Mouse (Mus musculus): ENCODE data around the gene Catip. TPM values are rescaled to one million over a fixed set of nuclear protein-coding genes. Genes with fewer than 3 reads are reported as not detected.
A peak's percentile ranks its signal among the peaks of the same experiment; 100 is the strongest.
"Not testable (repeated sequence)": the region's sequence is repeated elsewhere in the genome, so short reads cannot be mapped to it uniquely, and the experiment has no call there.

Gene Catip
- polyA plus RNA-seq, 1 experiment from 2014 or later: 0.50 TPM

DNA sequence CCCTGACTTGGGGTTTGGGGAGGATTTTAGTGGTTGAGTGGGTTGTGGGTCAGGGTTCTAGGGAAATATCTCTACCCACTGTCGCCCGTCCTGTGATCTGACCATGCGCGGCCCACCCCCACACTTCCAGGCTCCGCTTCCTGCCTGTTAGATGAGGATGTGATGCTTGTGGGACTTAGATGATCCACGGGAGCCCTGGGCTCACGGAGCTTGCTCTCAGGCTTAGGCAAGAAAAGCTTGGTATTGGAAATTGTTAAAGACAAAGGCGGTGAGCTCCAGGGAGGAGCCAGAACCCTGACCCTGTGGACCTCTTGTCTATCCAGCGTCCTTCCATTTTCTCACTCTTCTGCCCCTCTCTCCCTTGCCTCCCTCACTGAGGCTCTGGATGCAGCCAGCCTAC is 22.0 kb upstream of the Catip start:
- Histone ChIP-seq H3K36me3 (ENCODE audit: control insufficient read depth, insufficient read depth, low read length) (no peaks in the 10 kb centered on the region), H3K4me3 (ENCODE audit: low read depth, low read length) (no peak overlapping the region), H3K27ac (ENCODE audit: low read depth, low read length) (no peak overlapping the region), H3K9ac (ENCODE audit: low read length) (no peak overlapping the region), H3K4me1 (ENCODE audit: control insufficient read depth, insufficient read depth, low read length) (no peaks in the 10 kb centered on the region), H3K9me3 (replicated peaks; ENCODE audit: control insufficient read depth, low read length) (no peaks in the 10 kb centered on the region), H3K4me2 (ENCODE audit: low read length) (no peak overlapping the region), H3K27me3 (replicated peaks; ENCODE audit: control insufficient read depth, insufficient read depth, low read length) (no peaks in the 10 kb centered on the region)
- DNase-seq (ENCODE audit: low spot score) (no peak), ATAC-seq (no peak)
- 92% methylated on average over 9 of the region's 9 CpGs for WGBS

DNA sequence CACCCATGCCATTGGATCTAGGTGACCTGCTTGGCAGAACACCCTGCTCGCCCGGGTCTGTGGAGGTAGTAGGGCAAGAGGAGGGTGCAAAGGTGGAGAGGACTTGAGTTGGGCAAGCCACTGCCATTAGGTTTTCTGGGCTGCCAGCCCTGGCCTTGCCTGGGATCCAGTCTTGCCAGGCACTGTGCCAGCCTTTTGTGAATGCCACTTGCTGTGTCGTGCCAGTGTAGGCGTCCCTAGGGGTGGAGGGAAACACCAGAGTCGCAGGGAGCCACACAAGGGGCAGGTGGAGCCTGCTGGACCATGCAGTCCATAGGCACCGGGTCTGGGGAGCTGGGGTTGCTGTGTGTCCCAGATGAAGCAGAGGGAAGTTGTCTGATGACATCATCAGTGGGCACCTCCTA is 21.5 kb upstream of the Catip start:
- DNase-seq (ENCODE audit: low spot score) (peak; percentile 30), ATAC-seq (peak; percentile 12; the same call in 1 of the 2 replicates)
- Histone ChIP-seq H3K27me3 (replicated peaks; ENCODE audit: control insufficient read depth, insufficient read depth, low read length) (no peaks in the 10 kb centered on the region), H3K4me1 (ENCODE audit: control insufficient read depth, insufficient read depth, low read length) (no peaks in the 10 kb centered on the region), H3K4me3 (ENCODE audit: low read depth, low read length) (no peak overlapping the region), H3K27ac (ENCODE audit: low read depth, low read length) (no peak overlapping the region), H3K9me3 (replicated peaks; ENCODE audit: control insufficient read depth, low read length) (no peaks in the 10 kb centered on the region), H3K9ac (ENCODE audit: low read length) (no peak overlapping the region), H3K4me2 (ENCODE audit: low read length) (no peak overlapping the region), H3K36me3 (ENCODE audit: control insufficient read depth, insufficient read depth, low read length) (no peaks in the 10 kb centered on the region)
- 84% methylated on average over 6 of the region's 6 CpGs for whole genome bisulfite sequencing

DNA sequence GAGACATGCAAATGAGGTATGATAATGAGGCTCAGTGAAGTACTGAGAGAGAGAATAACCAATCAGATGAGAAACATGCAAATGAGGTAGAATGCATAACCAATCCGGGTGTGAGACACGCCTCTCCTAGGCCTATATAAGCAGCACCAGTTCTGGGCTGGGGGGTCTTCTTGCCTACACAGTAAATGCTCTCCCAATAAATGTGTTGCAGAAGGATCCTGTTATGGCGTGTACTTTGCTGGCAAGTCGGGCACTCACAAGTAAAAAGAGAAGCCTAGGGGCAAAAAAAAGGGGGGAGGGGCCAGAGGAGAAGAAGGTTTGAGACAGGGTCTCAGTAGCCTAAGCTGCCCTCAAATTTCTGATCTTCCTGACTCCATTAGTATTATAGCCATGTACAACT is 20.9 kb upstream of the Catip start:
- H3K36me3 ChIP-seq (ENCODE audit: control insufficient read depth, insufficient read depth, low read length); H3K27me3 ChIP-seq (replicated peaks; ENCODE audit: control insufficient read depth, insufficient read depth, low read length); H3K9me3 ChIP-seq (replicated peaks; ENCODE audit: control insufficient read depth, low read length); H3K9ac ChIP-seq (ENCODE audit: low read length); H3K27ac ChIP-seq (ENCODE audit: low read depth, low read length); DNase-seq (ENCODE audit: low spot score); H3K4me3 ChIP-seq (ENCODE audit: low read depth, low read length); ATAC-seq; H3K4me1 ChIP-seq (ENCODE audit: control insufficient read depth, insufficient read depth, low read length); H3K4me2 ChIP-seq (ENCODE audit: low read length): not testable (repeated sequence)
- WGBS: 94% methylated on average over 4 of the region's 4 CpGs

DNA sequence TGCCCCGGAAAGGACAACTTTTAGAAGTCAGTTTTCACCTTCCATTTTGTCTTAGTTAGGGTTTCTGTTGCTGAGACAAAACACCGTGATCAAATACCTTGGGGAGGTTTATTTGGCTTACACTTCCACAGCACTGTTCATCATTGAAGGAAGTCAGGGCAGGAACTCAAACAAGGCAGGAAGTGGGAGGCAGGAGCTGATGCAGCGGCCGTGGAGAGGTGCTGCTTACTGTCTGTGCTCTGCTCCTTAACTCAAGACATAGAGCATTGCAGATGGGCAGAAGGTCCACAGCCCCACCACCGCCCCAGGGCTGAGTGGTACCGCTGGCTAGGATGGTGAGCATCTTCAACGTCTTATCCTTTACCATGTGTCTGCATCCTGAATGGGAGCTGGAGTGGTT is 20.0 kb upstream of the Catip start:
- H3K4me3 ChIP-seq (ENCODE audit: low read depth, low read length): no peak overlapping the region
- H3K9me3 ChIP-seq (replicated peaks; ENCODE audit: control insufficient read depth, low read length): no peaks in the 10 kb centered on the region
- no peak for ATAC-seq
- no peak overlapping the region for H3K4me2 ChIP-seq (ENCODE audit: low read length)
- no peaks in the 10 kb centered on the region for H3K27me3 ChIP-seq (replicated peaks; ENCODE audit: control insufficient read depth, insufficient read depth, low read length)
- no peak overlapping the region for H3K27ac ChIP-seq (ENCODE audit: low read depth, low read length)
- no peak for DNase-seq (ENCODE audit: low spot score)
- H3K9ac ChIP-seq (ENCODE audit: low read length): no peak overlapping the region
- no peaks in the 10 kb centered on the region for H3K36me3 ChIP-seq (ENCODE audit: control insufficient read depth, insufficient read depth, low read length)
- 95% methylated on average over 7 of the region's 7 CpGs for WGBS
- H3K4me1 ChIP-seq (ENCODE audit: control insufficient read depth, insufficient read depth, low read length): no peaks in the 10 kb centered on the region

DNA sequence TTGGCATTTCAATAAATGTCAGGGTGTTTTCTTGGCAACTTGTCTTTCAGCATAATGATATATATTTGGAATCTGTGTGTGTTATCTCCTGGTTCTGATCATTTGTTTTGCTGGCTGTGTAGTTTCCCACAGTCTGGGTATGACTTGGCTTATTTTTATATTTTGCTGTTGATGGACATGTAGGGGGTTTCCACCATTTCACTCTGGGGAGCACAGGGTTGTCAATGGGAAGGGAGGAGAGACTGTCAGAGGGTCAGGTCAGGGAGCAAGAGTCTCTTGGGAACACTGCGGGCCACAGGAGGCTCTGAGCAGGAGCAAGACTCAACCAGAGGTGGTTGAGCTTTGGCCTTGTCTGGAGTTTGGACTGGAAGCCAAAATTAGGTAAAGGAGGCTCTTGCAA is 19.6 kb upstream of the Catip start:
- no peak for DNase-seq (ENCODE audit: low spot score)
- H3K4me2 ChIP-seq (ENCODE audit: low read length): no peak overlapping the region
- no peaks in the 10 kb centered on the region for H3K27me3 ChIP-seq (replicated peaks; ENCODE audit: control insufficient read depth, insufficient read depth, low read length)
- H3K27ac ChIP-seq (ENCODE audit: low read depth, low read length): no peak overlapping the region
- H3K9ac ChIP-seq (ENCODE audit: low read length): no peak overlapping the region
- no peaks in the 10 kb centered on the region for H3K4me1 ChIP-seq (ENCODE audit: control insufficient read depth, insufficient read depth, low read length)
- 100% methylated on average over 1 of the region's 1 CpGs for WGBS
- no peaks in the 10 kb centered on the region for H3K9me3 ChIP-seq (replicated peaks; ENCODE audit: control insufficient read depth, low read length)
- no peaks in the 10 kb centered on the region for H3K36me3 ChIP-seq (ENCODE audit: control insufficient read depth, insufficient read depth, low read length)
- ATAC-seq: no peak
- H3K4me3 ChIP-seq (ENCODE audit: low read depth, low read length): no peak overlapping the region

DNA sequence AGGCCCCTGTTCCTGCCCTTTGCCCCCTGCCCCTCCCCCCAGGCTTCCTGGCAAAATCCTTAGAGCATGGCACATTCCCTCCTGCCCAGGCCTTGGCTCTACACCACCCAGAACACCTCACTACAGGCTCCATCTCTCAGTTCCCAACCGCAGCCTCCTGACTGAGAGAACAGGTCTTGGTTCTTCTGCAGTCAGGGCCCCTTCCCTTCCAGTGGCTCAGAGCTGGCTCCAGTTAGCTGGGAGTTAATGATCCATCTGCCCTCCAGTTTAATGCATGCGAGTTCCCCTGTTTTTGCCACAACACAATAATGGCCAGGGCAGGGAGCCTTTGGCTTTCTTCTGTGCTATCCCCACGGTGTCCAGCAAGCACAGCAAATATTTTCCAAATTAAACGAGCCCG is 18.7 kb upstream of the Catip start:
- no peaks in the 10 kb centered on the region for H3K9me3 ChIP-seq (replicated peaks; ENCODE audit: control insufficient read depth, low read length)
- H3K27ac ChIP-seq (ENCODE audit: low read depth, low read length): no peak overlapping the region
- ATAC-seq: no peak
- no peaks in the 10 kb centered on the region for H3K27me3 ChIP-seq (replicated peaks; ENCODE audit: control insufficient read depth, insufficient read depth, low read length)
- WGBS: 51% methylated on average over 5 of the region's 5 CpGs
- H3K4me3 ChIP-seq (ENCODE audit: low read depth, low read length): no peak overlapping the region
- no peak overlapping the region for H3K9ac ChIP-seq (ENCODE audit: low read length)
- no peak for DNase-seq (ENCODE audit: low spot score)
- no peaks in the 10 kb centered on the region for H3K4me1 ChIP-seq (ENCODE audit: control insufficient read depth, insufficient read depth, low read length)
- H3K4me2 ChIP-seq (ENCODE audit: low read length): no peak overlapping the region
- H3K36me3 ChIP-seq (ENCODE audit: control insufficient read depth, insufficient read depth, low read length): no peaks in the 10 kb centered on the region

DNA sequence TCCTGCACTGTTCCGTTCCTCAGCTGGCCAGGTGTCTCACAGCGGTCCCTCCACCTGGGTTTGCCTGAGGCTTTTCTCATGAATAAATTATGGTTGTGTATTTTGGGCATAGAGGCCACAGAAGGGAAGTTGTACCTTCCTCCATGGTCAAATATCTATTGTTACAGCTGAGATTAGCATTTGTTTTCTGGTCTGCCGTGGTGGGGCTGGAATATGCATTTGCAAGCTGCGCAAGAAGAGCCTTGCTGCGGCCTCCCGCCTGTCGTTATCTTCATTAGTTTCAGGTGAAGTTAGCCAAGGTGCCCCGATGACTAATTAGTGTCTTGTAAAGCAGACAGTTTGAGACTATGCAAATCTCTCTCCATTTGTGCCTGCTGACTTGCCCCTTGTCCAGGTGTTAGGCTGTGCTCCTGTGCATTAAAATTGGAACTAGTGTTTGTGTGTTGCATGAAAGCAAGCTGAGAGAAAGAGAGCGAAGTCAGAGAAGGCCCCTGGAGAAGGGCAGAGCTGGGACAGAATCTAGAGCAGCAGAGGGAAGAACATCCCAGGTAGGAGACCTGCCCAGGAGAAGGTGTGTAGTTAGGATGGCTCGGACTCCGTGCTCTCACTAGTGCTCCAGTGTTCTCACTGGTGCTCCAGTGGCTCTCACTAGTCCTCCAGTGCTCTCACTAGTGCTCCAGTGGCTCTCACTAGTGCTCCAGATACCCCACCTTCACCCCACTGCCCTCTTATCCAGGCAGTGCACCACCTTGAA is 17.6 kb upstream of the Catip start:
- Histone ChIP-seq H3K4me1 (ENCODE audit: control insufficient read depth, insufficient read depth, low read length) (no peaks in the 10 kb centered on the region), H3K27ac (ENCODE audit: low read depth, low read length) (no peak overlapping the region), H3K4me3 (ENCODE audit: low read depth, low read length) (no peak overlapping the region), H3K9ac (ENCODE audit: low read length) (no peak overlapping the region), H3K9me3 (replicated peaks; ENCODE audit: control insufficient read depth, low read length) (no peaks in the 10 kb centered on the region), H3K4me2 (ENCODE audit: low read length) (no peak overlapping the region), H3K36me3 (ENCODE audit: control insufficient read depth, insufficient read depth, low read length) (no peaks in the 10 kb centered on the region), H3K27me3 (replicated peaks; ENCODE audit: control insufficient read depth, insufficient read depth, low read length) (no peaks in the 10 kb centered on the region)
- no peak for ATAC-seq
- 69% methylated on average over 11 of the region's 11 CpGs for WGBS
- no peak for DNase-seq (ENCODE audit: low spot score)

DNA sequence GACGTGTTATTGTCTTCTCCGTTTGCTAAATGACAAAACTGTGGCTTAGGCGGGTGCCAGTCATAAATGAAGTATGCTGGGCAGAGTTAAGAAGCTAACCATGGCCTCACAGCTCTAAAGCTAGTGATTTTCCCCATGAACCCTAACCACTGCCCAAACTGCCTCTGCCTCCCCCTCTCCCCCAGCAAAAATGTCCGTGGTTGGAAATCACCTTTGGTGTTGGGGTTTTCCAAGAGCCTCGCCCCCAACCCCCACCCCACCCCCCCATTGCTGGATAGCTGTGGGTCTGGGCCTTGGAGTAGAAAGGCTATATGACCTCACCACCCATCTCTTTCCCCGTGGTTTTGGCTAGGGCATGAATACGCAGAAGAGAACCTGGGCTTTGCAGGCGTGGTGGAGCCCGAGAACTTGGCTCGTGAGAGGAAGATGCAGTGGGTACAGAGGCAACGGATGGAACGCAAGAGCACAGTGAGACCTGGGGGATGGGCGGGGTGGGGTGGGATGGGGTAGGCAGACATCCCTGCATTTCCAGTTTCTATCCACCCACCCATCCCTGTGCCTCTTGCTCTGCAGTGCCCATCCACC is 10.6 kb upstream of the Catip start:
- H3K36me3 ChIP-seq (ENCODE audit: control insufficient read depth, insufficient read depth, low read length): peaks cover 13% of the 10 kb centered on the region
- H3K4me3 ChIP-seq (ENCODE audit: low read depth, low read length): no peak overlapping the region
- H3K9ac ChIP-seq (ENCODE audit: low read length): no peak overlapping the region
- H3K4me2 ChIP-seq (ENCODE audit: low read length): no peak overlapping the region
- WGBS: 92% methylated on average over 13 of the region's 13 CpGs
- no peaks in the 10 kb centered on the region for H3K9me3 ChIP-seq (replicated peaks; ENCODE audit: control insufficient read depth, low read length)
- ATAC-seq (no peak), DNase-seq (ENCODE audit: low spot score) (no peak)
- H3K4me1 ChIP-seq (ENCODE audit: control insufficient read depth, insufficient read depth, low read length): no peaks in the 10 kb centered on the region
- H3K27ac ChIP-seq (ENCODE audit: low read depth, low read length): no peak overlapping the region
- H3K27me3 ChIP-seq (replicated peaks; ENCODE audit: control insufficient read depth, insufficient read depth, low read length): no peaks in the 10 kb centered on the region

DNA sequence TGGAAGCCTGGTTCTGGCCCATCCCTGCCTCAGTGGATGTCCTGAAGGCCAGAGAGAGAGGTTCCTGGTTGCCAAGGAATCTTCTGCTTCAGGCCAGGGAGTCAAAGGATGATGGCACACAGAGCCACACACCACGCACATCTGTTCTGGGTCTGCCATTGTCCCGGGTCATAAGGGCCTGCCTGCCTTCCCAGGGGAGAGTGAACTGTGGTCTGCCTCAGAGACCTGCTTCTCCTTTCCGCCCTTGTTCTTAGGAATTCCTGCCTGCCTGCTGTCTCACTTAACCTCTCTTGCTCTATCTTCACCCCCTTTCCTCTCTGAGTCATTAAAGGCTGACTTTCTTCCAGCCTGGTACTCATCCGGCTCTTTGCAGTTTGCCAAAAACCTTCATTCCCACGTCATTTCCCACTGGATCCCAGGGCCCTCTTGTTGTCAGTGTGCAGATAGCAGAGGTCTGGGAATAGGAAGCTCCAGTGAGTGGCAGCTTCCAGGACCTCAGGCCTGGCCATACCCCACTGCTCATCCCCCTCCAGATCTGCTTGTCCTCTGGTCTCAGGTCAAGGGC is 9.3 kb upstream of the Catip start:
- Histone ChIP-seq H3K4me1 (ENCODE audit: control insufficient read depth, insufficient read depth, low read length) (no peaks in the 10 kb centered on the region), H3K9ac (ENCODE audit: low read length) (no peak overlapping the region), H3K36me3 (ENCODE audit: control insufficient read depth, insufficient read depth, low read length) (peaks cover 13% of the 10 kb centered on the region), H3K4me3 (ENCODE audit: low read depth, low read length) (no peak overlapping the region), H3K4me2 (ENCODE audit: low read length) (no peak overlapping the region), H3K27me3 (replicated peaks; ENCODE audit: control insufficient read depth, insufficient read depth, low read length) (no peaks in the 10 kb centered on the region), H3K9me3 (replicated peaks; ENCODE audit: control insufficient read depth, low read length) (no peaks in the 10 kb centered on the region), H3K27ac (ENCODE audit: low read depth, low read length) (no peak overlapping the region)
- no peak for DNase-seq (ENCODE audit: low spot score)
- WGBS: 86% methylated on average over 5 of the region's 5 CpGs
- no peak for ATAC-seq
